Mouse (Mus musculus) CH12F3 (cell line): ENCODE data around the gene Lpin2.

Source experiments
- in situ Hi-C: fragments of 300-500 bp; cut with MboI; formaldehyde crosslinking; loops from 2 replicates; pipeline ENCODE4 v1.14.3; 2020; ENCODE audit warnings: low sequenced_read_pairs

Lpin2 gene

GRCm38 (mm10) chr17:71196415-71196814 lies 14.1 kb downstream of the Lpin2 start:
- in situ Hi-C loops, result no loop called here

DNA sequence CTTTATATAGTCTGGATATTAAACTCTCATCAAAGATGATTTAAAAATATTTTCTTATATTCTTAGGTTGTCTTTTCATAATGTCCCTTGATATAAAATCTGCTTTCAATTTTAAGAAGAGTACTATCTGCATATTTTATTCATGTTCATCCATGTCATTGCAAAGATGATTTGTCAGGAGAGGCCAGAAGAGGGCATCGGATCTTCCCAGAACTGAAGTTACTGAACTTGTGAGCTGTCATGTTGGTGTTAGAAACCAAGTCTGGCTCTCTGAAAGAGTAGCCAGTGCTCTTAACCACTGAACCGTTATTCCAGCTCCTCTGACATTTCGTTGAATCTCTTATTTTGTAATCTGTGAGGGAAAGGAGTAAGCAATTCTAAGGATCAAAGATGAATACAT lies 17.0 kb downstream of the Lpin2 start:
- in situ Hi-C loops, result no loop called here

DNA sequence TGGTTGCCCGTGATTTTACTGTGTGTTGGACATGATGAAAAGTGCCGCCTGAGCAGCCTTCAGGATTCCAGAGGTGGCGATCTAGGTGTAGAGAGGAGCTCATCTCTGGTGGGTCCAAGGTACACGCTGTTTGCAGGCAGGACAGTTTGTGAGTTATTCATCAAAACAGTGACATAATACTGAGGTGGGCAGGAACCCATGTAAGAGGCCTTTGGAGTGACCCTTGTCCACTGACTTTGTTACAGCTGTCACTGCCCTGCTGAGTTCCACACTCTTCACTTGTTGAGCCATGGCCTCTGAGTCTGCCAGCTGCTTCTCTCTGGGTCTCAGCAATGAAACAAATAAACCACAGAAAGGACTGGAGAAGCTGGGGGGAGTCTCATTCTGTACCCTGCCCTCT lies 19.8 kb downstream of the Lpin2 start:
- in situ Hi-C loops, result no loop called here

DNA sequence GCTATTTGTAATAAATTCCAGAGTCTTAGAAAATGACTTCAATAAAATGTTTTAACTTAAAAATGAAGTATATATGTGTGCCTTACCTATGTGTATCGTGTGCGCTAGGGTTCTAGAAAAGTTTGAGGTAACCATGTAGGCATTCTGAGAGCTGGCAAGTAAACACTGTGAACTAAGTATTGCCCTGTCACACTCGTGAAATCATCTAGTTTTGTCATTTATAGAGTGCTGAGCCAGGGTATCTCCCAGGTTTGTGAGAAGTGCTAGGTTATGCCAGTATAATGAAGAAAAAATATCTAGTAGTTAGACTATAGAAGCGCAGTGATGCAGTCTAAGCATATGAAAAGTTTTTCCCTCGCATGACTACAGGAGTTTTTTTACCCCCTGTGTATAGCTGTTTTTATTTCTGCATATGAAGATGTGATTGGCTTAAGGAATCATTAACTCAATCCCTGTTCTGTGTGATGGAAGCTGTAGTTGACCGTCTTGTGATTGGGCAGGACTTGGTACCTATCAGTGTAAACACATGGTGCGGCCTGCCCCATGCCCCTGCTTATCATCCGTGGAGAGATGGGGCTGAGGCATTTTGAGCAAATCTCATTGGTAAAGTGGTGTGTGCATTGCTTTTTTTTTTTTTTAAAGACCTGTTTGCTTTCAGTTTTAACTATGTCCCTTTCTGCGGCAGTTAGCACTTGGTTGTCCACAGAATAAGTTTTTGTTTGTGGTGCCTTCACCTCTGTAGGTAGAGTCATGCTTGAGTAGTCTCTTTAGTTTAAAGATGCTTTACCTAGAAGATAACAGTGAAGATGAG lies 21.8 kb downstream of the Lpin2 start:
- in situ Hi-C loops, result no loop called here

DNA sequence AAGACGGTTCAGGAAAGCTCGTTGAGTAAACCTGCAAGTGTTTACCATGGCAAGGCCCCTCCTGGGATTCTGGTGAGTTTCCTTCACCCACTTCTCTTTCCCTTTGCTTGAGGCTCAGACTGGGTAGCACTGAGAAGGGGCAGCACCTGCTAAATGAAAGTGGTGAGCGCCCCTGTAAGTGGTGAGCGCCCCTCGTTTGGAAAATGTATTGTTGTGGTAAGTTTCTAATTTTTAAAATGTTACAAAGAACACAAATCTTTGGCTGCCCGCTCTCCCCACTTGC lies 22.4 kb downstream of the Lpin2 start:
- in situ Hi-C loops, result no loop called here

GRCm38 (mm10) chr17:71206136-71206893 lies 24.0 kb downstream of the Lpin2 start:
- in situ Hi-C loops, result no loop called here

DNA sequence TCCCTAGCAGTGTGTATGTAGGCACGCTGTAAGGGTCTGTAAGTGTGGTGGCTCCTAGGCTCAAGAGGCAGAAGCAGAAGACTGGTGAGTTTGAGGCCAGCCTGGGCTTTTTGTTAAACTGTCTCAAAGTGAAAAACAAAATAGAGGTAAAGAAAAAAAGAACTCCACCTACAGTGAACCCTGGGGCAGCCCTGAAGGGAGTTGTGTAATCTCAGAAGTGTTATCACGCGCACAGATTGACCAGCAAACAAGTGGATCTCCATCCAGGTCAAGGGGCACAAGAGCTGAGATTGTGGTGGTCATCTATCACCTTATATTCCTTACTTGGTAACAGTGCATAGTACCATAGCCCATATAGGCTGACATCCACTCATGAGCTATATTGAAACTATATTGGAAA lies 24.9 kb downstream of the Lpin2 start:
- in situ Hi-C loops, result no loop called here

DNA sequence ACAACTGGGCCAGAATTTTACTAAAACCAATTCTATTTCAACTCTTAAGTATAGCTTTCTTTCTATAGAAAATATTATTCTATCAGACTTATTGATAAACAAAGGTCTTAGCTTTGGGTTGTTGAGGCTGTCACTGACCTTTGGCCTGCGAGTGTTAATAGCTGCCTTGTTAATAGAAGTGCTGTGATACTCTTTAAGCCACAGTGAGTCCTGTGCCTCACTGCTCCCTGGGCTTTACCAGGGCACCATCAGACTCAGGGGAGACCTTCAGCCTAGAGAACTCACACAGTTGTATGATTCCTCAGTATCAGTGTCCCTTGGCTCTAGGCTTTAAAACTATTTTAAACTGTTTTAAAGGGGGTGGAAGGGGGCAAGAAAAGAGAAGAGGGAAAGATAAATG lies 26.0 kb downstream of the Lpin2 start:
- in situ Hi-C loops, result no loop called here

GRCm38 (mm10) chr17:71208921-71209320 lies 26.6 kb downstream of the Lpin2 start:
- in situ Hi-C loops, result no loop called here

DNA sequence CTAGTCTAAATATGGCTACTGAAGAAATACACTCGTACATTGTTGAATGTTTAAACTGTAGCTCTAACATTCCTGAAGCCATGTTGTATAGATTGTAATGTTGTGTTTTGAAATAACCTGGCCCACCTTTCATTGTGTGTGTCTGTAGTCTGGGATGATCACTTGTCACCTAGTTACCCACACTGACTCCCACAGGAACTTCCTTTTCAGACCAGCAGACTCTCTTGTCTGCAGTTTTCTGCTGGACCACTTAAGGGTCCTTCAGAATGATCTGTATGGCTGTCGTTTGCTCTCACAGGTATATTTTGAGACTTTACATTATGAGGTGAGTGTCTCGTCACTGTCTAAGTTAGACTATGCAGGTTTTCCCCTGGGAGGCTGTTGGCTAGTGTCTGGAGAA lies 27.6 kb downstream of the Lpin2 start:
- in situ Hi-C loops, result no loop called here

DNA sequence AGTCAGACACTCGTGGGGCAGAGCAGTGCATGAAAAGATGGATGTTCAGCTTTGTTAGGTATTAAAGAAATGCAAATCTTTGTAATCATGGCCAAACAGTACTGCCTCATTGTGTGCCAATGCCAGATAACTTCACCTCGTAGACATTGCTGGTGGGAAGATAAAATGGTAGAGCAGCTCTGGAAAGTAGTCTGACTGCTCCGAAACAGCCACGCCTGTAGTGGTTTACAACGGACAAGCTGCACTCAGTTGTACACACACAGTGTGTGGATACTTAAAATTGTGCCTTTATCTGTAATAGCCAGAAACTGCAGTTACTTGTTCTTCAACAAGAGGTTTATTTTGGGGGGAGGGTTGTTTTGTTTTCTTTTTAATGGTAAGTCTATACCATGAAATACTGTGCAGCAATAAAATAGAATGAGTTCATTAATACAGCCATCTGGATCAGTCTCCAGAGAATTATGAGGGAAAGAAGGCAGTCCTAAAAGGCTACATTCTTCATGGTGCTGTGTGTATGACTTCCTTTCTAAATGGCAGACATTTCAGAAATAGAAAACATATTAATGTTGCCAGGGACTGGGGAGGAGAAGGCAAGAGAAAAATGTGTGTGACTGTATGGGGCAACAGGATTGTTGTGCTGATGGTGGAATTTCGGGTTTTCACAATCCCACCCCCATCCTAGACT lies 29.7 kb downstream of the Lpin2 start:
- in situ Hi-C loops, result no loop called here

DNA sequence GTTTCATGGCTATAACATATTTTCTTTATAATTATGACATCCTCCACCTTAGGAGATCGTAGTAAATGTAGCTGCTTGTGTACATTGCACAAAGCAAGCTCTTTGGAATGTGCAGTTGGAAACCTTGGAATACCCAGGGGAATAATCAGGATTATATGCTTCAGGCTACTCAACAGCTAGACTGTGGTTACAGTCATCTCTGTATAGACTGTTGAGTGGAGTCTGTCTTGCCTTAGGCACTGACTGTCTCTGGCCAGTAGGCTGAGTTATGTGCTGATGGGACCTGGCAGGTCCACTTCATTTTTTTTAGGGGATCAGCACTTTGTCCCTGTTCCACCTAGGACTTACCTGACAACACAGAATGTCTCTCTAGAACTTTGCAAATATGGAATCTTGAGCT lies 31.3 kb downstream of the Lpin2 start:
- in situ Hi-C loops, result no loop called here

DNA sequence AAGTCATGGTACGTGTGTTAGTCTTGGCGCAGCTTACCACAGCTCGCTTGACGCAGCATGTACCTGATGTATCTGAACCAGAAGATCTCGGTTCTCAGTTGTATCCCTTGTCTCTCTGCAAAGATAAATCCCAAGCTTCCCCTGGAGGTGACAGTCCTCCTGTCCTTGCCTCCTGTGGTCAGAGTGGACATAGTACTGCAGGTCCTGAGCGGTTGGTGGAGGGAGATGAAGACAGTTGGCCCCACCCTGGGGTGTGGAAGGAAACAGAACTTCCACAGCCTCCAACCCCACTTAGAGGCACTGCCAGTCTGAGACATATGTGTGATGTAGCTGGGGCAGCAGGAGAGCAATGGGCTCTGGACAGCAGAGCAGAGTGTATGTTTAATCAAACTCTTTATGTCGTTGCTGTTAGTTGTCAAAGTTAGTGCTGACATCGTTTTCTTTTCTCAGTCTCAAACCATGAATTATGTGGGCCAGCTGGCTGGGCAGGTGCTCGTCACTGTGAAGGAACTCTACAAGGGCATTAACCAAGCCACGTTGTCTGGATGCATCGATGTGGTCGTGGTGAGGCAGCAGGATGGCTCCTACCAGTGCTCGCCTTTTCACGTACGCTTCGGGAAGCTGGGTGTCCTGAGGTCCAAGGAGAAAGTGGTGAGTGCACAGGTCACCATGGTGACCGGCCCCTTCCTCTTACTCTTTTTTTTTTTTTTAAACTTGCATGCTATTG lies 32.3 kb downstream of the Lpin2 start:
- in situ Hi-C loops, result no loop called here

GRCm38 (mm10) chr17:71215241-71215839 lies 33.0 kb downstream of the Lpin2 start:
- in situ Hi-C loops, result no loop called here

DNA sequence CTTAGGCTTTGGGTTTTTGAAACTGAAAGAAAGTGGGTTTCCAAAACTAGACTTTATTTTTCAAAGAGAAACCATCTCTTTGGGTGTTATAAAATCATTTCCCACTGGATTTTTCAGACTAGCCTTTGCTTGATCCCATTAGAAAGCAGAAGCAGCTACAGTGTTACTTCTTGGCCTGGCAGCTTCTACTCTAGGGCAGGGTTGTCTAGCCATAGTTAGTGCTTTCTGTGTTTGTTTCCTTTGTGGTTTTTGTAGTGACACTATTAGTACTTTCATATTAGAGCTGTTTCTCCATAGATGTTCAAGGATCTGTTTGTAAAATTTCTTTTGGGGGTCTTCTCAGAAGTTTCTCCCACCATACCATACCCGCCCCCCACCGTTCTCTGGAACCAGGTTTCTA lies 33.9 kb downstream of the Lpin2 start:
- in situ Hi-C loops, result no loop called here

DNA sequence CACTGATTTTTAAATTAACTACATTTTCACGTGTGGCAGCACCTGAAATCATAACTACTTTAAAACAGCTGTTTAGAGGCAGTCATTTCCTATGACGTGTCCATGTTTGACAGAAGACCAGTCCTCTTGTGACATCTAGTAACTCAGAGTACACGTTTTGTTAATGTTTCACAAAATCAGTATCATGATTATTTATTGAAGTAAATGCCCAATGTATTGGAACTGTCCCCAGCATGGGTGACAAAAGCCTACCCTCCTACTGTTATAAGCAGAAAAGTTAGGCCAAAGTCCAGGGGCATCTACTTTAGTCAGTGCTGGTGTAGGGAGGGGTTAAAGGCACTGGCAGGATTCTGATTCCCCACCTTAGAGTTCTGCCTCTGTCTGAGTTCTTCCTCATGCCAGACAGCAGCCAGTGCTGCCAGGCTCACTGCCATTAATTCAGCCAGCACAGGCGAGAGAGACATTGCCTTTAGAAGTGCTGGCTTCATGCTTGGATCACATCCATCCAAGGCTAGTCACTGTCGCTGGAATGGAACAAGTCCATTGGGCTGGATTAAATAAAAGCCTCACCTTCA lies 34.8 kb downstream of the Lpin2 start:
- in situ Hi-C loops, result no loop called here

- in situ Hi-C loops, result no loop called here
Measured at GRCm38 (mm10) chr17:71221383-71221782, 39.0 kb downstream of the Lpin2 start.

GRCm38 (mm10) chr17:71223676-71224075 lies 41.3 kb downstream of the Lpin2 start:
- in situ Hi-C loops, result no loop called here

DNA sequence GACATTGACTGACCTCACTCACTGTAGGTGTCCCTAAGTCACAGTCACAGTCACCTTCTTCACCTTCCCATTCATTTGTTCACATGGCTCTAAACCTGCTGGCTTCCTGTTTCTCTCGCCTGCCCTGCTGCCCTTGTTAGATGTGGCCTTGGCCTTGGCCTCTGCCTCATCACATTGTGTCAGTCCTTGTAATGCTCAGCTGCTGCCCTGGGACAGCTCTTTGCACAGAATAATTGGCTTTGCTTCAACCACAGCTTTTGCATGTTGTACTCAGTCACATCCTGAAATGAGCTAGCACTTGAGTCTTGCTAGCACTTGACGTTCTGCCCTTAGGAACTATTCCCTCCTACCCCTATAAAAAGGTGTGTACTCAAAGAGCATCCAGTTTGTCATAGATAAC lies 42.2 kb downstream of the Lpin2 start:
- in situ Hi-C loops, result no loop called here

- in situ Hi-C loops, result no loop called here
Measured at GRCm38 (mm10) chr17:71225091-71225490, 42.7 kb downstream of the Lpin2 start.
